ENCODE assay signal across 11 mouse cellular contexts in the genomic region with DNA sequence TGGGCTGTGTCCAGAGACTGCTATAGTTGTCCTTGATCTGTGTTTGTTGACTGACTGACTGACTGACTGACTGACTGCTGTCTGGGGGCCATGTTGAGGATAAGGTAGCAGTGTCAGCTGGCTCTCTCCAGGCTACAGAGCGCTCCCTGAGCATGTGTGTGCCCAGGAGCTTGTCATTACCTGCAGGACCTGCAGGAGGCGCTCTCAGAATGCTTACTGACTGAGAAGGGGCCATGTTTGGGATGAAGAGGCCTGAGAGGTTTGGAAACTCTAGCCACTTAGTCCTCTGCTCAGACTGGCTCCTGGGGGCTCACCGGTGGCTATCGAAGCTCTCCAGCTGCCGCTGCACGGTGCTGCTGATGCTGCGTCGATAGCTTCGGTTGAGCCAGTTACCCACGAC. TPM values are rescaled to one million over a fixed set of nuclear protein-coding genes. Genes with fewer than 3 reads are reported as not detected.
A peak's percentile ranks its signal among the peaks of the same experiment; 100 is the strongest.
DNase-seq lines count a peak whose midpoint lies in the region; ATAC-seq and TF ChIP-seq lines count a peak whose summit lies in the region.
"Had no signal": no experiment of that assay in that cellular context is flagged by ENCODE, and none has a peak within 500 bp of the region (broad histone marks: within the 10 kb centered on the region; RNA-seq: fewer than 3 reads in every experiment).

No protein-coding gene starts in this region.

- no peak overlapping the region for H3K4me2 ChIP-seq in midbrain, postnatal 0 days (ENCODE audit: low read depth, low read length, poor library complexity, severe bottlenecking)
- H3K4me2 ChIP-seq in midbrain, embryonic 11.5 days, result no peak overlapping the region

- H3K4me3 ChIP-seq in midbrain, postnatal 0 days (ENCODE audit: low read depth, low read length), result no peak overlapping the region
- no peak overlapping the region for H3K4me3 ChIP-seq in midbrain, embryonic 11.5 days (ENCODE audit: low read depth, low read length)

- H3K27ac ChIP-seq in midbrain, postnatal 0 days (ENCODE audit: low read depth, low read length), result no peak overlapping the region
- H3K27ac ChIP-seq in midbrain, embryonic 11.5 days (ENCODE audit: low read depth, low read length), result no peak overlapping the region
- H3K27ac ChIP-seq: macrophage had no signal

- no peaks in the 10 kb centered on the region for H3K36me3 ChIP-seq in midbrain, postnatal 0 days (ENCODE audit: insufficient read depth, low read length)
- H3K36me3 ChIP-seq in midbrain, embryonic 11.5 days (ENCODE audit: control insufficient read depth, insufficient read depth, low read length), result no peaks in the 10 kb centered on the region

- peak; percentile 39 to 46 for DNase-seq in cerebellum, postnatal 25 days
- no peak for DNase-seq in cerebellum, adult 9-11 months
- no peak for DNase-seq in midbrain, postnatal 0 days (ENCODE audit: low spot score)
- no peak for DNase-seq in midbrain, embryonic 11.5 days (ENCODE audit: low spot score, missing footprints)
- peak; percentile 68 for DNase-seq in induced T-regulatory cell, adult 2 months (ENCODE audit: low read depth)
- DNase-seq in spleen, postnatal 10 days (ENCODE audit: low spot score in 2 of 2), result peak; percentile 60 to 79
- DNase-seq in frontal cortex, postnatal 14 days (ENCODE audit: low spot score in 2 of 2), result no peak
- DNase-seq in thymus, postnatal 10 days (ENCODE audit: low spot score in 2 of 2), result no peak

- ATAC-seq in midbrain, postnatal 0 days (ENCODE audit: low FRiP score), result no peak
- ATAC-seq in midbrain, embryonic 11.5 days (ENCODE audit: low FRiP score), result no peak

- no peak overlapping the region for H3K9ac ChIP-seq in midbrain, postnatal 0 days (replicated peaks; ENCODE audit: low read length, poor library complexity, severe bottlenecking)
- H3K9ac ChIP-seq in midbrain, embryonic 11.5 days (ENCODE audit: low read length), result no peak overlapping the region

- no peaks in the 10 kb centered on the region for H3K27me3 ChIP-seq in midbrain, postnatal 0 days (ENCODE audit: insufficient read depth, low read length)
- H3K27me3 ChIP-seq in midbrain, embryonic 11.5 days (ENCODE audit: control insufficient read depth, insufficient read depth, low read length), result no peaks in the 10 kb centered on the region

- peak; percentile 52 for TF ChIP-seq CTCF in midbrain, postnatal 0 days (IDR thresholded peaks at IDR 0.05)

- H3K9me3 ChIP-seq in midbrain, postnatal 0 days (ENCODE audit: low read length), result no peaks in the 10 kb centered on the region
- no peaks in the 10 kb centered on the region for H3K9me3 ChIP-seq in midbrain, embryonic 11.5 days (ENCODE audit: control insufficient read depth, low read length)

- WGBS in midbrain, postnatal 0 days, result 92% methylated on average over 10 of the region's 10 CpGs
- 92% methylated on average over 10 of the region's 10 CpGs for WGBS in midbrain, embryonic 11.5 days

- no peaks in the 10 kb centered on the region for H3K4me1 ChIP-seq in midbrain, postnatal 0 days (ENCODE audit: insufficient read depth, low read length)
- no peaks in the 10 kb centered on the region for H3K4me1 ChIP-seq in midbrain, embryonic 11.5 days (ENCODE audit: control insufficient read depth, insufficient read depth, low read length)

RNA-seq across cellular contexts. Expression of a gene that starts 17.1 kb away (rescaled TPM):
- 0.52 and 0.82 TPM in 2 replicates for total RNA-seq in midbrain, postnatal 0 days (2014; rRNA removed)
- polyA plus RNA-seq in midbrain, postnatal 0 days (2015; fragmentation: Nextera tagmentation; extraction: Ambion mirVana), result 0.90 and 0.94 TPM in 2 replicates
- not detected in 2 replicates for polyA plus RNA-seq in midbrain, embryonic 11.5 days (2014; fragmentation: Nextera tagmentation; extraction: Ambion mirVana)
- total RNA-seq: hematopoietic stem cell, adult 5-6 weeks had no signal
- polyA plus RNA-seq: embryonic facial prominence, embryonic 14.5 days; macrophage had no signal

RNA-seq across cellular contexts. Expression of a gene that starts 22.1 kb away (rescaled TPM):
- 109 and 112 TPM in 2 replicates for total RNA-seq in midbrain, postnatal 0 days (2014; rRNA removed)
- polyA plus RNA-seq in midbrain, postnatal 0 days (2015; fragmentation: Nextera tagmentation; extraction: Ambion mirVana), result 35.2 and 35.7 TPM in 2 replicates
- polyA plus RNA-seq in midbrain, embryonic 11.5 days (2014; fragmentation: Nextera tagmentation; extraction: Ambion mirVana), result 13.6 and 18.7 TPM in 2 replicates

RNA-seq across cellular contexts. Expression of a gene that starts 23.5 kb away (rescaled TPM):
- total RNA-seq in midbrain, postnatal 0 days (2014; rRNA removed), result 3.4 and 4.5 TPM in 2 replicates
- 1.0 TPM in 2 replicates for polyA plus RNA-seq in midbrain, postnatal 0 days (2015; fragmentation: Nextera tagmentation; extraction: Ambion mirVana)
- 1.2 and 1.3 TPM in 2 replicates for polyA plus RNA-seq in midbrain, embryonic 11.5 days (2014; fragmentation: Nextera tagmentation; extraction: Ambion mirVana)

RNA-seq across cellular contexts. Expression of a gene that starts 50.0 kb away (rescaled TPM):
- 3.7 TPM in 1 of 2 replicates, not detected in the other for total RNA-seq in midbrain, postnatal 0 days (2014; rRNA removed)
- 4.8 and 6.0 TPM in 2 replicates for polyA plus RNA-seq in midbrain, postnatal 0 days (2015; fragmentation: Nextera tagmentation; extraction: Ambion mirVana)
- polyA plus RNA-seq in midbrain, embryonic 11.5 days (2014; fragmentation: Nextera tagmentation; extraction: Ambion mirVana), result 0.22 and 1.0 TPM in 2 replicates
- polyA plus RNA-seq: macrophage had no signal

RNA-seq across cellular contexts. Expression of a gene that starts 50.8 kb away (rescaled TPM):
- total RNA-seq in midbrain, postnatal 0 days (2014; rRNA removed), result 38.7 and 44.2 TPM in 2 replicates
- polyA plus RNA-seq in midbrain, postnatal 0 days (2015; fragmentation: Nextera tagmentation; extraction: Ambion mirVana), result 40.5 and 43.5 TPM in 2 replicates
- polyA plus RNA-seq in midbrain, embryonic 11.5 days (2014; fragmentation: Nextera tagmentation; extraction: Ambion mirVana), result 1.7 and 2.1 TPM in 2 replicates
- total RNA-seq: hematopoietic stem cell, adult 5-6 weeks had no signal
- polyA plus RNA-seq: macrophage had no signal

Comparison
In these comparisons a context has a peak if more than half of its experiments do, and no peak if none do; other contexts are left out.
1. DNase-seq: peak in cerebellum, postnatal 25 days (2 of 2), induced T-regulatory cell, adult 2 months (single experiment) and spleen, postnatal 10 days (2 of 2); none in cerebellum, adult 9-11 months (single experiment), midbrain, postnatal 0 days (single experiment), midbrain, embryonic 11.5 days (single experiment), frontal cortex, postnatal 14 days (0 of 2) and thymus, postnatal 10 days (0 of 2).